Mouse (Mus musculus): Measurements from ENCODE around the gene Gemin7.

GRCm38 (mm10) chr7:19620811-19621210, 43.4 kb upstream of the Gemin7 start:
- TF ChIP-seq CTCF (IDR thresholded peaks at IDR 0.05; ENCODE audit: control insufficient read depth, insufficient read depth, insufficient read length): no peak
- no peak for TF ChIP-seq MYOG (IDR thresholded peaks at IDR 0.05; ENCODE audit: control insufficient read depth, extremely low read depth, insufficient read length)
- no peak for TF ChIP-seq MAX (IDR thresholded peaks at IDR 0.05)
- TF ChIP-seq USF1 (IDR thresholded peaks at IDR 0.05; ENCODE audit: low read depth): no peak
- no peak for TF ChIP-seq MYOD1 (IDR thresholded peaks at IDR 0.05; ENCODE audit: control insufficient read depth, insufficient read length, low read depth)
- TF ChIP-seq CEBPB (IDR thresholded peaks at IDR 0.05; ENCODE audit: low read depth): no peak

Data from C2C12 (cell line).